Mouse (Mus musculus) spleen, adult 2 months (tissue): ENCODE results near the gene Rnf187.

Source experiments
- CTCF ChIP-seq: fragments of 200-500 bp; IDR thresholded peaks from 2 replicates; pipeline ENCODE4 v1.5.1; 2011; ENCODE audit warnings: mild to moderate bottlenecking, inconsistent platforms; ENCODE audit not compliant: insufficient read depth, insufficient read length, insufficient replicate concordance; ENCODE audit errors: extremely low read depth
- POLR2A ChIP-seq: fragments of 200-500 bp; IDR thresholded peaks from 2 replicates; pipeline ENCODE4 v1.6.1; 2011; ENCODE audit warnings: low read depth, low read length, inconsistent platforms

DNA sequence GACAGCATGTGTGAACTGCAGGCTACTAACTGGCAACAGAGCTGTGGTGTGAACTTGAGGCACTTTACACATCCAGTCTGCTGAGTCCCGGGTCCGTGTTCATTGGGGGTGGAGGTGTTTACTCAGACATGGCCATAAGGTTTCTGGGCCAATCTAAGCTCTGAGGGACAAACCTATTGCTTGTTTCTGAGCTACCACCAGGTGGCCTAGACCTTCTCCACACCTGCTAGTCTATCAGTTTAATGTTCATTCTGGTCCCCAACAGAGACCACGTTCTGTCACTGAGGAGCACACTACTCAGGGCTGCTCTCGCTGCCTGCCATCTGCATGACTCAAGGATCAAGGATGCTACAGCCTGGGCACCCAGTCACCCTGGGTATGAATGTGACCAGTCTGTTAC lies 7.1 kb downstream of the Rnf187 start:
- TF ChIP-seq CTCF, result no peak
- no peak for TF ChIP-seq POLR2A
